Mouse (Mus musculus) heart, postnatal 10 days (tissue): ENCODE measurements around the gene Ttc7b. TPM values are rescaled to one million over a fixed set of nuclear protein-coding genes. Genes with fewer than 3 reads are reported as not detected.
A peak's percentile ranks its signal among the peaks of the same experiment; 100 is the strongest.

ENCODE experiments used
- DNase-seq, 2 experiments: peaks; one replicate each; pipeline ENCODE4 v3.0.0; 2021
- intact Hi-C: fragments of 180-260 bp; cut with DNase I; formaldehyde crosslinking; loops from one replicate; pipeline ENCODE4 v1.15.1; 2025
- total RNA-seq, 2 experiments: library from RNA; stranded (reverse); gene quantifications; 2 replicates each; pipeline ENCODE4 v1.2.3; 2021

Gene Ttc7b
- total RNA-seq, 2 experiments from 2014 or later: 70.5 to 78.3 TPM

DNA sequence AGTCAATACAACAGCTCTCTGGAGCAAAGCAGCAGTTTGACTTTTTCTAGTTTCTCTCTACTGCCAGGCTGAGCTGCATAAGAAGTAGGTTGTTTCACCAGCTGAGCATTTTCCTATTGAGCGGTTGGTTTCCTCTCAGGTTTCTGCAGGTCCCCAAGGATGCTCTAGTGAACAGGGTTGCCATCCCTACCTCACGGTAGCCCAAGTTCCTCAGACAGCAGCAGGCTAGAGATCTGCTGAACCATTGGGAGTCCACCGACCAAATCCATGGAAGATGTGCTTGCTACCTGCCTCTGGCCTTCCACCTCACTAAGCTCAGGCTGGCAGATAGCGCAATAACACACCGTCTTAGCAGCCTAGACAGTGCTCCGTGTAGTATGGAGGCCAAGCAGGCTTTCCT lies 95.6 kb downstream of the Ttc7b start:
- no peak for DNase-seq
- intact Hi-C loops: no loop called here

DNA sequence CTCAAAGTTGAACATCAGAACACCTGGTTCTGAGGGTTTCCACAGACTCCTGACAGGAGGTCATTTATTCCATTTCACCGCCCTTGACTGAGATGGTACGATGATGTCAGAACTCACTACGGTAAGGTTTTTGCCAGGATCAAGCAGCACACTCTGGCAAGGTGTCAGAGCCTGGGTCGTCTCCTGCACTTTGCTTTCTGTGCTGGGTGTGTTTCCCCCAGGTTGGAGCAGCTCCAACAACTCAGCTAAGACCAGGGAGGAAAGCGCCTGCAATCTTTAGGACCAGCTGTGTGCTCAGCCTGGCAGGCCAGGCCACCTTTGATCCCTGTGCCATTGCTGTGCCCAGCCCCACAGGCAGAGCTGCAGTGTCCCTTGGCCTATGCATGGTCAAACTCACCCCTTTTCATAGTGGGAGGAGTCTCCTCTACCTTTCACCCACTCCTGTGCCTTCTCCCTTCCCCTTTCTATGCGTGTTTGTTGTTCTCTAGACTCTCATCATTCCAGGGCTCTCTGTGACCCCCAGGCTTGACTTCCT lies 98.3 kb downstream of the Ttc7b start:
- intact Hi-C loops: no loop called here
- DNase-seq: no peak

DNA sequence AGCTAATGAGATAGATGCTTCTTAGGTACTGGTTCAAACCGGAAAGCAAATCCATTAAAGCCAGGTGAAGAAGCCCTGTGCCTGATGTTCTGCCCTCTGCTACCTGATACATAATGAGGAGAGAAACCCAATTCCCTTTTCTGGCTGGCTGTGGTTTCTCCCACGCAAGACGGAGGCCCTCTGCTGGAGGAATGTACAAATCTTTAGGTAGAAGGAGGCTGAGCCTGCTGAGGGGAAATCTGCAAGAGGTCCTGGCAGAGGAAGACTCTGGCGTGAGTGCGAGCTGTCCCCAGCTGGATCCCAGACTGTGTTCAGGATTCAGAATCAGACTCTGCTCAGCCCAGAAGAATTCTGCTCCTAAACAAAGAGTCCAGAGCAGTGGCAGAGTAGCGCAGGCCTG lies 99.1 kb downstream of the Ttc7b start:
- intact Hi-C loops: loop anchor here (2.0 kb wide), 1 partner anchor 219 kb away; no protein-coding TSS in a partner anchor
- peak; percentile 57 to 58 for DNase-seq

DNA sequence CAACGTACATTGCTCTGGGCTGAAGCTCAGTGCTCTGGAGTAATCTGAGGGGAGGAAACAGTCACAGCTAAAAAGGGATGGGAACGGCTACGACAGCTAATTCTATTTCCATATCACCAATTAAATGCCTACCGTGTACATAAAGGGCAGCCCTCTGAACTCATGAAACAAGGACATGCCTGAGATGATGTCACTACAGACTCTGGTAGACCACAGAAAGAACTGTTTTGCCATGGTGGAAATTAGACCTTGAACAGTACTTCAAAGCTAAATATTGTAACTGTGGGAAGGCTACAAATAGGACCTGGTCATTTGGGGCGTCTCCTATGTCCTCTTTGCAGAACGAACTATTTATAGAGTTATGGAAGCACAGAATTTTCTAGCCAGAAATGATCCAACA lies 99.7 kb downstream of the Ttc7b start:
- intact Hi-C loops: loop anchor here (2.0 kb wide), 1 partner anchor 218 kb away; no protein-coding TSS in a partner anchor
- no peak for DNase-seq

DNA sequence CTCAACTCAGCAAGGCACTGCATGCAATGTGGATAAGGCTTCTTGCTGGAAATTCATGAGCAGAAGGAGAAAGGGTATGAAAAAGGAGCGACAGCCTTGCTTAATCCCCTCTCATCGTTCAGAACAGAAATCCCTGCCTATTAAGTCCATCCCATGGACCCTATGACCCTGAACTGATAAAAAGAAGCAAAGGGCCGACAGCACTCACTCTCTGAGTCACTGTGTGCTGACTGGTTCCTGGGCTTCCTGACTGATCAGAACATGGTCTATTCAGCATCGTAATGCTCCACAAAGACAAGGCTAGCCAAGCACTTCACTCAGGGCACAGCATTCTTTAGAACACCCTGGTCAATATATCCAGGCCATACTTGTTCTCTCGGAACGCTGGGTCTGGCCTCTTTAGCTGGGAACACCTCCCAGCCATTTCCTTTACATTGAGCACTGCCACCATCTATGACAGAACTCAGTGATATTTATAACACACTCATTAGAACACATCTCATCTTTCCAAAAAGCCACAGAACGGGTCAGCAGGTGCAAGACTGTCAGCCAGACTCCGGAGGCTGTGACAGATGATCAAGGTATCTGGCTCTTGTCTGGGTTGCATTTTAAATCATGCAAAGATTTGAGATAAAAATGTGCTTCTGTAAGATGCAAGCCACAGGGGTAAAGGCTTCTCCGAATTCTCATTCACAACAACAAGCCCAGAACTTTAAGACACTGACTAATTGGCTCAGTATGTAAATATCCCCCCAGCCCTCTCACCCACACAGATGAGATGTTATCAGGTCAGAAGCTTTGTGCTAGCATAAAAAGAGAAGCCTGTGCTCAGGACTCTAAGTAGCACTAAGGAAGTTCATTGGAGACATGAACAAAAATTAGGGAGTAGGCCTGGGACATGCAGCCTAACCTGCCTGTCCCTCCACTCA lies 100.4 kb downstream of the Ttc7b start:
- DNase-seq: no peak
- intact Hi-C loops: loop anchor here (2.0 kb wide), 1 partner anchor 217 kb away; no protein-coding TSS in a partner anchor

DNA sequence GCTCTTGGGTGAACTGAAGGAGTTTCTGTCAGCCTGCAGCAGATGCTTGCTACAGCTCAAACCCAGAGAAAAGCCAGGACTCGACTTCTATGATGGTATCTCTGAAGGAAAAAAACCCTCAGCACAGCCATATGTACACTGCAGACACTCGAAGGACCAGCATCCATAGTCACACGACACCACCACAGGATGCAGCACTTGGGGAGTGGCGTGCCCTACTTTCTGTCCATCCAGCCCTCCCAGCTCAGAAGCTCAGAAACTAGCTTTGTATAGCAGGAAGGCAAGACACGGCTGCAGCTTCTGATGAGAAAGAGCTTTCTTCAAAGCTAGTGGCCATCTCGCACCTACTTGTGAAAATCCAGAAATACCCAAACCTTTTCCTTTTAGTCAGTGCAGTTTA lies 104.8 kb downstream of the Ttc7b start:
- no peak for DNase-seq
- intact Hi-C loops: no loop called here

DNA sequence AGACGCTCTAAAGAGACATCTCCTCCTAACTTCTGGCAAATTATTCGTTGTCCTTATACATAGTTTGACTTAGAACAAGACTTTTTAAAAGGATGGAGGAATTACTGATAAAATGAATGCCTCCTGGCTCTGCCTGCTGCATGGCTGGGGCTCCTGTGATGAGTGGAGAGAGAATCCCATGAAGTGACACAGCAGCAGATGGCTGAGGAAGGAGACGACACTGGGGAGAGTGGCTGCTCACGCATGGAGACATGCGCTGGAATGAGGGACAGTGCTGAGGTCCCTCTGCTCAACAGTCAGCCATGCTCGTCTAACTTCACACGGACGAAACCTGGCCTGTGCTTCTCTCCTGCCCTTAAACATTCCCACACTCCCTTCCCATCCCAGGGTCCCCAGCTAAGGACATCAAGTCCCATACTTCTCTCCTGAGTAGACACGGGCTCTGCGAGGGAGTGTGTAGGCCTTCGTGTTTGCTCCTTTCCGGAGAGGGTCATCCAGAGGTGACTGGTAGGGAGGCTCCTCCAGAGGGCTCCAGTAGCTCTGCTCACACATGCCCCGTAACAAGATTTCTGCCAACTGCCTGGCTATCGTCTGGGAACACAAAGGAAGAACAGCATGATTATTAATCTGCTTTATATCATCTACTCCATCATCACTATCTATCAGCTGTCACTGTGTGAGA lies 105.8 kb downstream of the Ttc7b start:
- intact Hi-C loops: no loop called here
- peak in 1 of 2 experiments; percentile 20 for DNase-seq

DNA sequence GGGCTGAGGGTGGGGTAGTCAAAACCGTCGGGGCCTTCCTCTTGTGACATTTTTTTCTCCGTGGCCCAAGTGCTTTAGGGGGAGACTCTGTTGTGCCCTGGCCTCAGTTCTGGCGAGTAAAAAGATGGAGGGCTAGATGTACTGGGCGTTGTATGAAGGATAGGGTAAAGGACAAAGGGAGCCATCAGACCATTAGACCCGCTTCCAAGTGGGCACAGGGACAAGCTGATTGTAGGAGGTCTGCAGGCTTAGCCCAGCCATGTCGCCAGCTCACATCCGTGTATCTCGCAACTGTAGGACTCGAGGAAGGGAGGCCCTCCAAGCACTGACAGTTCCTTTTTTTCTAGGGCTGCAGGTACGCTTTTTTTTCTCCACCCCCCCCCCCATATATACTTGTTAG lies 111.9 kb downstream of the Ttc7b start:
- intact Hi-C loops: no loop called here
- no peak for DNase-seq

DNA sequence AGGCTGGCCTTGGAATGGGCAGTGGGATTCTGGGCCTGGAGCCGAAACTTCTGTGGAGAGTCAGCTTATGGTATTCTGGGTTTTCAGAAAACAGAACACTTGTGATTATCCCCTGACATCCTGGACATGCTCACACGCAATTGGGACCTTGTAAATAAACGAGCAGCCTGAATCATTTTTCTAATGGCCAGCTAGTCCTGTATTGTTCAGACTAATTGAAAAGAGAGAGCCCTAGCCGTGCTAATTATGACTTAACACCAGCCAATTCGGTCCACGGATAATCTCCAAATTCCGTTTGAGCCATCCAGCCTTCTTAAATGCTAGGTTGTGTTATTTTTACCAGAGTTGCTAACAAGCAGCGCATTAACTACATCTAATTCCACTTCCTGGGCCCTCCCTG lies 112.5 kb downstream of the Ttc7b start:
- intact Hi-C loops: no loop called here
- DNase-seq: no peak

DNA sequence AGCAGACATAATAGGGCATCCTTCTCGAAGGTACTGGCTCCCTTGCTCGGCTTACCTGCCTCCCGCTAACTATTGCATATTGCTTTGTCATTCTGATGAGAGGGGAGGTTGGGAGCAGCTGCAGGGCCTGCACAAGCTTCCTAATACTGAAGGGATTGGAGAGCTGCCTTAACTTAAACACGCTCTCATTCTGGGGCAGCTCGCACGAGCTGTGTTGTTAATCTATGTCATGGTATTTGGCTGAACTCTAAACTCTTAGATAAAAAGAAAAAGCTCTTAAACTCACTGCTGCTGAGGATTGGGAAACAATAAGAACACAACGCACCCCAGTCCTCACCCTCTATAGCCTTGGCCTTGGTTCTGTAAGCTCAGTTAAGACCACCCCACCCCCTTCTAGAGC lies 113.3 kb downstream of the Ttc7b start:
- intact Hi-C loops: no loop called here
- no peak for DNase-seq

DNA sequence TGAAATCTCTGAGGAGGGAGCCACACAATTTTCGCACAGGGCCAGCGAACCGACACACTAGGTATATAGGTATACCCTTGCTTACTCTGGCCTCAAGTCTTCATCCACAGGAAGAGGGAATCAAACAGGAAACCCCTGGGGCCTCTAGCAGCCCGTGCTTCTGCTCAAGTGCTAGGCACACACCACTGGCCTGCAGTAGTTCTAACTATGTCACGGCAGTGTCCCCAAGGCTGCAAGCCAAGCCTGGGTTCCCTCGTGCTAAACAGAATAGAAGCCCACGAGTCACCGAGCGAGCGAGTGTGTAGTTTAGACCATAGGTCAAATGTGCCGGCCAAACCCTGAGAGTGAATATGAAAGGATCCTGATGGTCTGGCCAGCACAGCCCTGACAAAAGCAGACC lies 114.5 kb downstream of the Ttc7b start:
- intact Hi-C loops: no loop called here
- no peak for DNase-seq

DNA sequence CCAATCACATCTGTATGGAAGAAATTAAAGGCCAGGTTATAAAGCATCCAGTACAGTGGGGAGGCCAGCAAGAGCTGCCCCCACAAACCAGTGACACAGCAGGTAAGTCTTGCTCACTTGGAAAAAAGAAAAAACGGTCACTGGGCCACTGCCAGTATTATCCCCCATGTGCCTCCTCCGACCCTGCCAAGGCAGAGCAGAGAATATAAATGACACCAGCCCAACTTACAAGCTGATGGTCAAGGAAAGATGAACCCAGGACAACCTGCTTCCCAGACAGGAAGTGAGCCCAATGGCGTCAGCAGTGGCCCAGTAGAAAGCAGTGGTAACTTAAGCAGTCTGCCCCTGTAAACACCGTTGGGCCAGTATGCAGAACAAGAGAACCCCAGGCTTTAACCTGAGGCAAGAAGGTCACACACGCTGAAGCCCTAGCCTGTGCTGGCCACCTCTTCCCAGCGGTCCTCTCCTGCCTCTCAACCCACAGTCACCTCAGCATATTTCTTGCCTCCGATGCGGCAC lies 115.1 kb downstream of the Ttc7b start:
- DNase-seq: no peak
- intact Hi-C loops: no loop called here

DNA sequence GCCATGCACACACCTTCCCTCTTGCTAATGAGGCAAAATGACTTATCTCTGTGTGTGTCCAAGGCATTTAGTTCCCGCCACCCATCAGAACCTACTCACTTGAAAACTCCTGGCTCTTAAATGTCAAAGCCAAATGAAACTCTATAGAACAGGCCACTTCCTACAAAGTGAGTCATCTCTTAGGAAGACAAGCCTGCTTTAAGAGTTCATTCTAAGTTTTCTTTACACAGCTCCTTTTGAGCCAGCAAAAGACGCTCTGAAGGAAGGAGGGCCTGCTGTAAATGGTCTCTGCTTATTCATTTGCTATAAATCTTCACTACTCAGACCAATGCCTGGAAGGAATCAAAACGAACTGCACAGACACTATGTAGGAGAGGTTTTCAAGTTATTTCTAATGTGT lies 116.2 kb downstream of the Ttc7b start:
- no peak for DNase-seq
- intact Hi-C loops: no loop called here

DNA sequence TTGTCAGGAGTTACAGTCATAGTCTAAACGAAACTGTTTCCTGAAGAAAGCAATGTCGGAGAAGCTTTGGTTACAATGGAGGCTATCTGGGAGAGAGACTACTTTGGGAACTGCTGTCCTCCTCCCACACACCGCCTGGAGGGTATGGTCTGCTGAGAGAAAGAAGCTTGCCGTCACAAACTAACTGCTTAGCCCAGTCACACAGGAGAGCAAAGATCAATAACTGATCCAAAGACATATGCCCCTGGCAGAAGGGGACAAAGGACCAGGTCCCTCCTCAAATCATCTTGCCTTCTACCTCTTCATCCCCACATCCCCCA lies 117.7 kb downstream of the Ttc7b start:
- intact Hi-C loops: no loop called here
- no peak for DNase-seq

DNA sequence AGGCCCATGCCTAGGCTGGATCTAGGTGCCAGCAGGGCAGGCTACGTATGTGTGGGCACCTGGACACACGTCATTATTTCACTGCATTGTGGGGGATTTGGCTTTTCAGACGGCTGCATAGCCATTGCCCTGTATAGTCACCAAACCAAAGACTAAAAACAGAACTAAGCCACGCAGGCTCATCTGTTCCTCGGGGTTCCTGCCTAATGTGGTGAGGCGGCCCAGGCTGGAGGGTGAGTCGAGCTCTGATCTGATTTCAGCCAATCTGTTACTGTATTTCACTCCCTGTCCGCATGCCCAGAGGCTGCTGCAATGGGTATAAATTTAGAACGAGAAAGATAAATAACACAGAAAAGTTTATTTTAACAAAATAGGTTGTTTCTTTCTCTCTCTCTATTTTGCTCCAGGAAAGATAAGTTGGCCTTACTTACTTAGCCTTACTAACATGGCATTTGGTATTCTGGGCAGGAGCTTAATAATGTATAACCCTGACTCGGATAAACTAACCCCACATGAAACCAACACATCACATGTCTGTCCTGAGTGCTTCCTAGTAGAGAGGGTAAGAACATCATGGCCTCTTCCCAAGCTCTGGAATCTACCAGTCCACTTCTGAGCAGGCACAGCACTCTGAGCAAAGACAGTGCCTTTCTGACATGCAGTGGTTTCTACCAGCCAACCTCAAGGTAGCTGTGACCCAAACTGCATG lies 118.2 kb downstream of the Ttc7b start:
- intact Hi-C loops: no loop called here
- DNase-seq: no peak

DNA sequence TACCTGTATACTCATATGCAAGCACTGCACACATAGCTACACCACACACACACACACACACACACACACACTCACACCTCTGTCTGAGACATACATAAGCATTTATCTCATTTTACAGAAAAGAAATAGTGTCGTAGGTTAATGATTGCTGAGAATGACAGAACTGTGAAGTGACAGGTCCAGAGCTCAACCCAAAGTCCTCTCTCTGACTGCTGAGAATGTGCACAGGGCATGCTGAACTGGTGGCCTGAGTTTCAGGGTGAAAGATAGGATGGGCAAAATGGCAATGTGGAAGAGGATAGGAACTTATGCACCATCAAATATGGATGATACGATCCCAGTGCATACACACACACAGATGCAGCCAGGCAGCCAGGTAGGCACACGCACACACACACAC lies 120.5 kb downstream of the Ttc7b start:
- no peak for DNase-seq
- intact Hi-C loops: no loop called here

DNA sequence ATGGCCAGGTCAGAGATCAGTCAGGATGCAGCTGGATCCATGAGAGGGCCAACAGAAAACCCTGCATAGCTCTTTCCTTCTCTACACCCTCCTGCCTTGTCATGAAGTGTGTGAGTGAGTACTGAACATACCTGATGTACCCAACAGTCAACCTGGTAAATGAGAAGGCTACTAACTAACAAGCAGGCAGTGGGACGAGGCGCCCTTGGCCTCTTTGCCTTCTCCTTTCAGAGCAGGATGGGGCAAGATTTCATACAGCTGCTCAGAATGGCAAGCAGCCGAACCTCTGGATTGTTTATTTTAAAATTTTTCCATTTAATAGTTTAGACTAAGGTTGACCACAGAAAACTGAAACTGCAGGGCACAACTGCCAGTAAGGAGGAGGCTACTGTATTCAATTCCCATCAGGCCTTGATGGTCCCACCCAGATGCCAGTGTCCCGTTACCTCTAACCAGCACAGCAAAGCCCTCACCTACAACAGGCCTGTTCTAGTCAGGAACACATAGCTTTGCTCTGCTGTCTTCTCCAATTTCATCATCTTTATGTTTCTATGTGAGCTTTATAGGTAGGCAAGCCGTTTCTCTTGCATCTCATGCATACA lies 121.4 kb downstream of the Ttc7b start:
- intact Hi-C loops: no loop called here
- no peak for DNase-seq

DNA sequence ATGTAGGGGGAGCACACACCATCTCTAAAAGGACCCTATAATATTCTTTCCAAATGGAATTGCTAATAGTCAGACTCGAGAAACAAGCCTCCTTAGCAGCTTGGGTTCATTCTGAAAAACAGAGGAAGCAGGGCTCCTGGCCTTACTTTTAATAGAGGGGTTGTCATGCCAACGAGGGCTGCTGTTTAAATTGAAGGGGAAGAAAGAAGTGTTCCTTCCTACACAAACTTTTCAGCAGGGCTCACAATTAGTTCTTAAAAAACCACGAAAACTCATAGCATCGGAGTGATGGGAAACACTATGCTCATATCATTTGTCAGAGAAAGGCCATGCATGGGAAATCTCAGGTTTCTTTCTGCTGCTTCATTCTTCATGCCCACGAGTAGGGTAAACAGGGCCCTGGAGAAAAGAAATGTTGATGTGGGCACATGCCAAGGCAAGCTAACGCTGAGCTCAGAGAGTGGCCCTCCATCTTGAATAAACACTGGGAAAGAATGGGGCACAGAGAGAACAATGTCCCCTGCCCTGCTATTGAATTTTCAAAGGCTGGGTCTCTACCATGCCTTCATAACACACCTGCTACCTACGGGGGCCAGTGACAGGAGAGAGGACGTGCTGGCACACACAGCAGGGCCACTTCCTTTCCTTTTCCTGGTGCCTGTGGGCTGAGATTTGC lies 122.2 kb downstream of the Ttc7b start:
- intact Hi-C loops: no loop called here
- no peak for DNase-seq

DNA sequence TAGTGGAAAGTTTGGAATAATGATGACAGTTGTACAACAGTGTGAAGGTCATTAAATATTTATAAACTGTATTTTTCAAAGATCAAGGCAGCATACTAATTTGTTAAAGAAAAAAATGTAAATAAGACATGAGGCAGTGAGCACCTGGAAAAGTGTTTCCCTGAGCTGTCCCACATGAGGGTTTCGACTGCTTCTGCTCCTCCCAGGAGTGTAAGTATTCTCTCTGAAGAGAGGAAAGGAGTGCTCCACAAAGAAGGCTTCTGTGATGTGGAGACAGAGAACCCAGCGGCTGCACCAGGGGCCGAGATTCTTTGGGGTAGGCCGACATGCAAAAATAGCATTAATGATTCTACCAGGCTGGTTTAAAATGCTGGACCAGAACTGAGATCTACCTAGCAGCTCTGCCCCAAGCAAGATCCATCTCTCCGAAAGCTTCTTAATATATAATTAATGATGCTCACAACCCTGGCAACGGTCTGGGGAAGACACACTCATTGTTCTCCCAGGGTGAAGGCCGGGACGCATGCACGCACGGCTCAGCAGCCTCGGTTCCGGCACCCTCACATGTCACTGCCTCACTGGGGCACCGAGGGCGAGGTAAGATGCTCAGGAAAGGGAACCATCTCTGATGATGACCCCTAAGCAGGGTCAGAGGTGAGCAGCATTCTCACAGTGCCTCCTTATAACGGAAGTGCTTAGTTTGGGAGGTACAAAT lies 123.0 kb downstream of the Ttc7b start:
- intact Hi-C loops: no loop called here

More for the DNA sequence above, 123.0 kb downstream of the Ttc7b start:
- no peak for DNase-seq
